Mouse (Mus musculus) right cerebral cortex, postnatal 10 days (tissue): ENCODE results near the gene Mrps24.

Experiments used
- DNase-seq, 2 experiments: peaks; one replicate each; pipeline ENCODE4 v3.0.0; 2021; ENCODE audit warnings: low spot score in 2 of 2

The Mrps24 gene

DNA sequence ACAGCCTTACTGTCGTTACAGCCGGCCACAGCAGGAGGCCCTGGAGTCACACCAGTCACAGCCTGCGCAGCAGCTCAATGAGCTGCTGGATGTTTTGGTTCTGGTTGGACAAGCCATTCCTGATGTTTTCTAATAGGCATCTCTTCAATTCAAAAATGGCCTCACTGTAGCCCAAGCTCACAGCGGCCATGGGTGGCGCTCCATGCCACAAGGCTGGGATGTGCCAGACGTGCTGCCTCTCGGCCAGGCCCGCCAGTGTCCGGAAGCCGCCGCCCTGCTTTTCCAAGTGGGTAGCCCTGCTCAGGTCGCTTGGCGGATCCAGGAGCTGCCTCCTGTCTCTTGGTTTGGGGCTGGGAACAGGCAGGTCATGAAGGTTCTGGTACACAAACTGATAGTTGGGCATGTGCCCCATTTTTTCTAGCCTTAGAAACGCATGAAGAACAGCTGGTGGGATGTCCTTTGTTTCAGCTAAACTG lies at the start of gene Mrps24:
Gene Mrps24, minus strand, starts transcription at position 51 of the 476 bp plus-strand sequence.
- peak in 1 of 2 experiments; percentile 26 for DNase-seq

- no peak for DNase-seq
Observed at GRCm38 (mm10) chr11:5762633-5762982, 47.1 kb upstream of the Mrps24 start.

GRCm38 (mm10) chr11:5761820-5762632 lies 46.5 kb upstream of the Mrps24 start, which contains the start of gene Urgcp:
Urgcp (minus strand) TSS chr11:5762376.
- peak; percentile 93 to 95 for DNase-seq

DNA sequence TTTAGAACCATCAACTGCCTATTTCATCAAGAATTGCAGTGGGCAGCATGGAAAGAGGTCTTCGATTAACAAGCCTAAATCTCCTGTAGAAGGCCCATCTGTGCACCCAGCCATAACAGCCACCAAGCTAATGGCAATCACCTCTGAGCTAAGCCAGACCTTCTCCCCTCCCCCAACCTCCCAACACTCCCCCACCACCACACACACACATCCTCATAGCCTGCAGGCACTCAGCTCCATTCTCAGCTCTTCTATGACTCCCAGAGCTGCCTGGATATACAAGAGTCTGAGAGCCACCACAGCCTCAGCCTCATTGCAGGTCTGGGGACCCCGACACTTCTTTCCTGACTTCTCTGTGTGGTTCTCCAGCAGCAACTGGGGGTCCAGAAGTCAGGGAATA lies 38.3 kb upstream of the Mrps24 start:
- no peak for DNase-seq

DNA sequence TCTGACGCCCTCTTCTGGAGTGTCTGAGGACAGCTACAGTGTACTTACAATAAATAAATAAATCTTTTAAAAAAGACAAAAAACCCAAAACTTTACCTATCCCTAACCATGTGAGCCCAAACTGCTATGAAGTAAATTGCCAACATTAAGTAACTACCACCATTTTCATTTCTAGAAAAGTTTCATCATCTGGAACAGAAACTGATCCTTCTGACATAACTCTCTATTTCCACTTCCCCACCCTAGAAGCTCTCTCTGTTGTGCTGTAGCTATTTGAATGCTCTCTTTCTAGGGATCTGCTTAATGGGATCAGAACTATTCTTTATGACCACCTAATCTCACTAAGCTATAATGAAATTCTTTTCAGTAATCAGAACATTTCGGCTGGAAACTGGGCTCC lies 29.5 kb upstream of the Mrps24 start:
- DNase-seq: no peak

GRCm38 (mm10) chr11:5742106-5742505 lies 26.6 kb upstream of the Mrps24 start:
- DNase-seq: no peak

DNA sequence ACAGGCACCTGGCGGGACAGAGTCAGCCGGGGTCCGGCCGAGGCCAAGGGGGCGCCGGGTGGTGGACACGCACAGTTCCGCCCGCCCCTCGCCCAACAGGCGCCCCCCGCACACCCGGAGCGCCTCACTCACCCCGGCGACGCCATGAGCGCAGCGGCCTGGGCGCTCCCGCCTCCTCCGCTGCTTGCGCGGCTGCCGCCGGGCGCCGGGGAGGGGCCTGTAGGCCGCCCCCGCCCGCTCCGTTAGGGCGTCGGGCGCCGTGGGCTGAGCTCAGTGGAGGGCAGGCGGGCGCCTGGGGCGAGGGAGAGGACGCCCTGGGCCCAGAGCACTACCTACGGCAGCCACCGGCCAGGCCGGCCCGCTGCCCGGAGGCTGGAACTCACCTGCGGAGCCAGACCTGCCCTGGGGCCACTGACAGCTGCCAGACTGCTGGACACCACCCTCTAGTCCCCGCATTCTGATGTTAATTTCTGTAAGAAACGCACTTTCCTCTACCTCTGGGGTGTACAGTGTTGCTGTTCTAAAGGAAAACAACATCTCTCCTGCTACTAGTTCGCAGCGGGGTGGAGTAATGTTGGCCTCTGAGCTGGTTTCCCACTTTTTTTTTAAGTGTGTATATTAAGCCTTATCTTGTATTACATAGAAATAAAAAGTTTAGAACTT lies 25.6 kb upstream of the Mrps24 start:
- peak; percentile 80 to 83 for DNase-seq

DNA sequence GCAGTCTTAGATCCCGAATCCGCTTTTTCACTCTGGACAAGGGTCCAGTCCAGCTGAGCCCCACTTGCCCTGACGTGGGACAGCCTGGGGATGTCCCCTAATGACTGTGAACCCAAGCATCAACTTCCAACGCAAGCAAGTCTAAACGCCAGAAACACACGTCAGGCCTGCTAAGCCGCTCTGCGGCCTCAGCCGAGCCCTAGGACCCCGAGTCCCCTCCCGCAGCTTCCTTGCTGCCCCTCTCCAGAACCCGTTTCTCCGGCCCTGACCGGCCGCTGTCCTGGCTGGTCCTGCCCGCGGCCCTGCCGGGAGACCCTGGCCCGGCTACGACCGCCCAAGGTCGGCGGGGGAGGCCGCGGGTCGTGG lies 25.1 kb upstream of the Mrps24 start:
- DNase-seq: no peak

DNA sequence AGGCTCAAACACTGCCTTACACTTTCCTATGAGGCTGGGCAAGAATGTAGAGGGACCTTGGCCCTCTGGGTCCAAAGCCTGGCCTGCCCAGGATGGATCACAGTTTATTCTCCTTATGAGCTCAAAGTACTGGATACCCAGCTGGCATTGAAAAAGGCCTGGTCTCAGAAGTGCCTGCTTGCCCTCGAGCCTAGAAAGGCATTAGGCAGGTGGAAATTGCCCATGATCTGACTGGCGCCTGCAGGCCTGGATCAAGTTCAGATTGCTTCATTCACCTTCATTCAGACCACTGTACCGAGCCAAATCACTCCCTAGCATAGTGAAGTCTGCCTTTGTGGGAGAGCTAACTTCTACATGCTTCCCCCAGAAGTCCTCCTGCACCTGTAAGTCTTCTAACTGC lies 24.4 kb upstream of the Mrps24 start:
- no peak for DNase-seq

GRCm38 (mm10) chr11:5738888-5739632 lies 23.6 kb upstream of the Mrps24 start:
- DNase-seq: no peak

DNA sequence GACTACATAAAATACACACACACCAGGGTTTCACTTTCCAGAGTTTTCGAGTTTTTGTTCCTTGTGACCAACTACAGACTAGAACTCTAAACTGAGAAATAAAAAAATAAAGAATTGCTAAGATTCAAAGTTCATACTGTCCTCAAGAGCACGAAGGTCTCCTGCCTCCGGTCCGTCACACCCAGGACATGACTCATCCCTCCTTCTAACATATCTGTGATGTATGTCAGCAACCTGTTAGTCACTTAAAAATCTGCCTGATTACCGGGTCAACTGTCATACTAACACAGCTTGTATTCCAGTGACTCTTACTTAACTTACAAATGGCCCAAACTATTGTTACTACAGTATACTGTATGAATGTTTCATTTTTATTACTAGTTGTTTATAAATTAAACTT lies 21.7 kb upstream of the Mrps24 start:
- no peak for DNase-seq

GRCm38 (mm10) chr11:5734323-5734722 lies 18.8 kb upstream of the Mrps24 start:
- DNase-seq: no peak

DNA sequence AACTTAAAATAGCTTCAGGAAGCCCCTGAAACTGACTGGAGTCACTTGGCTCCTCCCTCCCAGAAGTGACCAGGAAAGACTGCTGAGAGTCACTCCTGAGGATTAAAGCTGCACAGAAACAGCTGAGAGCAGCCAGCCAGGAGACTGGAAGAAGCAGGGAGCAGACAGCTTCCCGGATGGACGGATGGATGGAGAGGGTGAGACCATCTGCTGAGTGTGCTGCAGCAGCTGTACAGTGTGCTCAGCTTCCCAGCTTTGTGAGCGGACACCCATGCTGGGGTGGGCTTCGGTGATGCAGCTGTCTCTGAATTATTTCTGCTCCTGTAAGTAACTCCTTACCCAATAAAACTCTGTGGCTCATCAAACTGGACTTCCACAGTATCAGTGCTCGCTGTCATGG lies 16.9 kb upstream of the Mrps24 start:
- DNase-seq: no peak

- DNase-seq: no peak
Observed at GRCm38 (mm10) chr11:5729582-5729981, 14.1 kb upstream of the Mrps24 start.

- peak; percentile 15 to 16 for DNase-seq
Observed at GRCm38 (mm10) chr11:5718611-5719354, 3.3 kb upstream of the Mrps24 start.

- DNase-seq: peak; percentile 22
Observed at GRCm38 (mm10) chr11:5716938-5717705, 1.6 kb upstream of the Mrps24 start.

DNA sequence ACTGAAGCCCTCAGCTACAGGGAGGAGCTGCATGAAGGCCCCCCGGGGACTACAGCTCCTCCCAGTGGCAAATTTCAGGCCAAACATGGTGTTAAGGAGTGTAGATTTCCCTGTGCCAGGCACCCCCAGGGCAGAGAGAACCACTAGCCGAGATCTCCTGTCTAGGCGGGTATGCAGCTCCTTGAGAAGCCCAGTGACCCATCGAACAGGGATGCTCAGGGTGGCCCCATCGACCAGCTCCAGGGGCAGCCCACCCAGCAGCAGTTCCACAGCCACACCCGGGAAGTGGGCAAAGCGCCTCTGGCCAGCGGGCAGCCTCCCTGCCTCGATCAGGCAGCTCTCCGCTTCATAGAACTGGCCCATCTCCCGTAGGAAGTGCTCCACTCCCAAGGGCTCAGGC lies 766 bp upstream of the Mrps24 start:
- DNase-seq: peak in 1 of 2 experiments; percentile 21

DNA sequence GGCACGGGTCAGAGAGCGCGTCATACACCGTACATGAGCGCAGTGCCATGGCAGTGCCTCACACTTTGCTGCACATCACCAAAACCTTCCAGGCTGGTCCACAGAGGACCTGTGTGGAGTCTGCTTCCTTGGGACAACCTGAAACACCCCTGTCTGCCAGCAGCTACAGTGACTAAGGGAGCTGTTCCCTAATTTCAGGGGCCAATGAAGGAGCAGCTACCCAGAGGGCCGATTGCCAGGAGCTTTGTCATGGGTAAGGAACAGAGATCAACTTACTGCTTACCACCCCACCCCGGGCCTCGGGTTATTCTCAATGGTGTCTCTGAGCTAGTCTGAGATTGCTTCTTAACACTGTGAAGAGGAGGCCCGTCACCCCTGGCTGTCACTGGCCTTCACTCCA lies 301 bp downstream of the Mrps24 start:
- no peak for DNase-seq

DNA sequence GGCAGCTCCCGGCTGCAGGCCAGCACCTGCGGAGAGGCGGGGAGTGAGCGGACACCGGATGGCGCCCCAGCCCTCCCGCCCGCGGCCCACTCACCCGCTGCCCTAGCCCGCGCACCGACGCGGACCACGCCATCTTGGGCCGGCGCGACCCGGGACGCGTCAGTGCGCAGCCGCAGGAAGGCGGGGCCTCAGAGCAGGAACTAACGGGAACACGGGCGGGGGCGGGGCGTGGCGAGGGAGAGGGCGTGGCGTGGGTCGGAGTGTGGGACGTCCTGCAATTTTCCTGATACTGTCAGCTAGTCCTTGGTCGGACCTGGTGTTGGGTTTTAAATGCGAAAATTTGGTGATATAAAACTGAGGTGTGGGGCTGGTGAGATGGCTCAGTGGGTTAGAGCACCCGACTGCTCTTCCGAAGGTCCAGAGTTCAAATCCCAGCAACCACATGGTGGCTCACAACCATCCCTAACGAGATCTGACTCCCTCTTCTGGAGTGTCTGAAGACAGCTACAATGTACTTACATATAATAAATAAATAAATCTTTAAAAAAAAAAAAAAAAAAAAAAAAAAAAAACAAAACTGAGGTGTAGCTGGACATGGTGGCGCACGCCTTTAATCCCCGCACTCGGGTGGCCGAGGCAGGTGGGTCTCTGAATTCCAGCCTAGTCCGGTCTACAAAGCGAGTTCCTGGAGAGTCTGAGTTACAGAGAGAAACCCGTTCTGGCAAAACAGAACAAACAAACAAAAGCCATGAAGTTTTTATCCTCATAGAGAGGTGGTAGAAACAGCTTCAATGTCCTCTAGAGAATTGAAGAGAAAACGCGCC lies 7.7 kb downstream of the Mrps24 start:
- peak; percentile 91 to 93 for DNase-seq
